Mouse (Mus musculus): ENCODE data around the gene Adra2b.

Gene Adra2b

GRCm38 (mm10) chr2:127362459-127363281 lies at the start of gene Adra2b:
TSS of gene Adra2b (plus strand) at chr2:127363208.
- DNase-seq (ENCODE audit: low read depth, low spot score) = peak; percentile 68

GRCm38 (mm10) chr2:127313878-127314277 lies 49.1 kb upstream of the Adra2b start:
- peak; percentile 32 for DNase-seq (ENCODE audit: low read depth, low spot score)

GRCm38 (mm10) chr2:127314467-127315154 lies 48.4 kb upstream of the Adra2b start:
- no peak for DNase-seq (ENCODE audit: low read depth, low spot score)

GRCm38 (mm10) chr2:127315155-127315470 lies 47.9 kb upstream of the Adra2b start:
- no peak for DNase-seq (ENCODE audit: low read depth, low spot score)

GRCm38 (mm10) chr2:127316431-127316830 lies 46.6 kb upstream of the Adra2b start:
- DNase-seq (ENCODE audit: low read depth, low spot score) = no peak

GRCm38 (mm10) chr2:127318136-127318535 lies 44.9 kb upstream of the Adra2b start:
- no peak for DNase-seq (ENCODE audit: low read depth, low spot score)

- DNase-seq (ENCODE audit: low read depth, low spot score) = no peak
These were observed 43.9 kb upstream of the Adra2b start for GRCm38 (mm10) chr2:127319071-127319470.

GRCm38 (mm10) chr2:127322671-127323285 lies 40.2 kb upstream of the Adra2b start:
- no peak for DNase-seq (ENCODE audit: low read depth, low spot score)

GRCm38 (mm10) chr2:127323667-127324066 lies 39.3 kb upstream of the Adra2b start:
- DNase-seq (ENCODE audit: low read depth, low spot score) = peak; percentile 81

- no peak for DNase-seq (ENCODE audit: low read depth, low spot score)
These were observed 38.6 kb upstream of the Adra2b start for GRCm38 (mm10) chr2:127324456-127324855.

- no peak for DNase-seq (ENCODE audit: low read depth, low spot score)
These were observed 34.7 kb upstream of the Adra2b start for GRCm38 (mm10) chr2:127328090-127328851.

- DNase-seq (ENCODE audit: low read depth, low spot score) = peak; percentile 80
These were observed 30.0 kb upstream of the Adra2b start for GRCm38 (mm10) chr2:127332807-127333570.

GRCm38 (mm10) chr2:127333945-127334603 lies 28.9 kb upstream of the Adra2b start:
- peak; percentile 23 for DNase-seq (ENCODE audit: low read depth, low spot score)

GRCm38 (mm10) chr2:127335078-127335541 lies 27.9 kb upstream of the Adra2b start:
- DNase-seq (ENCODE audit: low read depth, low spot score) = no peak

GRCm38 (mm10) chr2:127335767-127336496 lies 27.1 kb upstream of the Adra2b start, which contains the start of gene Dusp2:
TSS of gene Dusp2 (plus strand) at chr2:127336159.
- peak; percentile 47 for DNase-seq (ENCODE audit: low read depth, low spot score)

- no peak for DNase-seq (ENCODE audit: low read depth, low spot score)
These were observed 26.5 kb upstream of the Adra2b start for GRCm38 (mm10) chr2:127336497-127336832.

GRCm38 (mm10) chr2:127336885-127337284 lies 26.1 kb upstream of the Adra2b start:
- no peak for DNase-seq (ENCODE audit: low read depth, low spot score)

- no peak for DNase-seq (ENCODE audit: low read depth, low spot score)
These were observed 25.5 kb upstream of the Adra2b start for GRCm38 (mm10) chr2:127337531-127337930.

- no peak for DNase-seq (ENCODE audit: low read depth, low spot score)
These were observed 25.0 kb upstream of the Adra2b start for GRCm38 (mm10) chr2:127338012-127338411.

- DNase-seq (ENCODE audit: low read depth, low spot score) = no peak
These were observed 24.6 kb upstream of the Adra2b start, which contains the start of gene Astl for GRCm38 (mm10) chr2:127338416-127338815. TSS of gene Astl (plus strand) at chr2:127338639.

Measured in 3T3-L1 (cell line).